Mouse (Mus musculus): ENCODE results near the gene Lsr. TPM values are rescaled to one million over a fixed set of nuclear protein-coding genes. Genes with fewer than 3 reads are reported as not detected.
"Not testable (repeated sequence)": the region's sequence is repeated elsewhere in the genome, so short reads cannot be mapped to it uniquely, and the experiment has no call there.

Gene Lsr
- polyA plus RNA-seq, 1 experiment from 2014 or later = 25.6 TPM

DNA sequence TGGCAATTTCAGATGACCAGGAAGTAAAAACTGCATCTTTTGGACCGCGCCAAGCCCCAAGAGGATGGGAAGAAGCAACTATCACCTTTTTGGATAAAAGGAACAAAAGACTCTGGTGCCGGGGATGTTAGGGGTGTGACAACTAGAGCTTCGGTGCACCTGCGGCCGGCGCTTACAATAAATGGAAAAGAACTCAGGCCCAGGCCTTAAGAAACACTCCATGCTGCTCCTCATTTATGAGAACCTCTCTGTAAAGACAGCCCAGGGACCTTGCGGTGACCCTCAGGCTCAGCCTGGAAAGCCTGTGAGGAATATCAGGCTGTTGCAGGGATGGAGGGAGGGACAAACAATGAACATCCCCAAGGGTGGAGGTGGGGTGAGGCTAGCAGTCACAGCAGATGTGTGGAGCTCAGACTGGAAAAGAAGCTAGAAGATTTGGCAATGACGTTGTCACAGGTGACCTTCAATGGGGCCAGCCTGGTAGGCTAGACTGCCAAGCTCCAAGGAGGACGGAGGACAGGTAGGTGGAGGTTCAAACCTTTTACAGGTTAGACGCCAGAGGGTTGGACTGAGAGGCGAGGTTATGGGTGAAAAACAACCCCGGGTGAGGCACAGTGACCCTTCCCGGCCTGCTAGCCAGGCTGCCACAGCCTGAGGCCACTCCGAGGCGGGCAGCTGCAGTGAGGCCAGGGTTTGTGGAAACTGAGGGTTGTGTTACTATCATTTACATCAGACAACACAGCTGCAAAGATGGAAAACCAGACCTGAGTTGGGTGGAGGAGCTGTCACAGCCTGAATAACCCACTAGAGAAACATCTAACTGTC, 20.6 kb downstream of the Lsr start:
- Histone ChIP-seq H3K27me3 (no peaks in the 10 kb centered on the region), H3K36me3 (peaks cover 60% of the 10 kb centered on the region), H3K27ac (no peak overlapping the region), H3K4me2 (replicated peaks) (no peak overlapping the region), H3K9ac (no peak overlapping the region), H3K9me3 (no peaks in the 10 kb centered on the region), H3K4me3 (no peak overlapping the region), H3K4me1 (peaks cover 9% of the 10 kb centered on the region)
- 92% methylated on average over 16 of the region's 16 CpGs for WGBS
- ATAC-seq (ENCODE audit: insufficient number of reproducible peaks, insufficient read depth, low FRiP score, low TSS enrichment) = no peak

DNA sequence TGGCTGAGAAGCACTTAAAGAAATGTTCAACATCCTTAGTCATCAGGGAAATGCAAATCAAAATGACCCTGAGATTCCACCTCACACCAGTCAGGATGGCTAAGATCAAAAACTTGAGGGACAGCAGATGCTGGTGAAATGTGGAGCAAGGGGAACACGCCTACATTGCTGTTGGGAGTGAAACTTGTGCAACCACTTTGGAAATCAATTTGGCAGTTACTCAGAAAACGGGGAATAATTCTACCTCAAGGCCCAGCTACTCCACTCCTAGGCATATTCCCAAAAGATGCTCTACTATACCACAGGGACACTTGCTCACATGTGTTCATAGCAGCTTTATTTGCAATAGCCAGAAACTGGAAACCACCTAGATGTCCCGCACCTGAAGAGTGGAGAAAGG, 23.4 kb downstream of the Lsr start:
- 80% methylated on average over 3 of the region's 3 CpGs for WGBS
- not testable (repeated sequence) for H3K27me3 ChIP-seq; H3K9me3 ChIP-seq; H3K27ac ChIP-seq; ATAC-seq (ENCODE audit: insufficient number of reproducible peaks, insufficient read depth, low FRiP score, low TSS enrichment); H3K4me3 ChIP-seq; H3K9ac ChIP-seq; H3K4me1 ChIP-seq; H3K4me2 ChIP-seq (replicated peaks)
- H3K36me3 ChIP-seq = peaks cover 73% of the 10 kb centered on the region

DNA sequence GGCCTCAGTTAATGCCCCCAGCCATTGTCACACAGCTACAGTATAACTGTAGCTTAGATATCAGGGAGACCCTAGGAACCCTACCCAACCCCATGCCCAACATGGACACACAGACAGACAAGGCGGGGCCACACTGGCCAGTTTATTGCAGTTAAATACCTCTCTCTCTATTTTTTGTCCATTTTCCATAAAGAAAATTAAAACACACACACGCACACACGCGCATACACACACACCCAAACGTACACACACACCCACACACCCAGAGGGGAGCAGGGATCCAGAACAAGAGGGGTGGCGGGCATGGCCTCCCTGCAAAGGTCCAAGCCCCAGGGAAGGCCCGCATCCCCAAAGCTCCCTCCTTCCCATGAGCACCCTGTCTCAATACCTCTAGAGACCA, 27.4 kb downstream of the Lsr start:
- H3K4me1 ChIP-seq = no peaks in the 10 kb centered on the region
- no peak overlapping the region for H3K4me3 ChIP-seq
- H3K27ac ChIP-seq = no peak overlapping the region
- H3K27me3 ChIP-seq = no peaks in the 10 kb centered on the region
- no peaks in the 10 kb centered on the region for H3K9me3 ChIP-seq
- 93% methylated on average over 7 of the region's 7 CpGs for WGBS
- peaks cover 35% of the 10 kb centered on the region for H3K36me3 ChIP-seq
- H3K4me2 ChIP-seq (replicated peaks) = no peak overlapping the region
- no peak for ATAC-seq (ENCODE audit: insufficient number of reproducible peaks, insufficient read depth, low FRiP score, low TSS enrichment)
- no peak overlapping the region for H3K9ac ChIP-seq

DNA sequence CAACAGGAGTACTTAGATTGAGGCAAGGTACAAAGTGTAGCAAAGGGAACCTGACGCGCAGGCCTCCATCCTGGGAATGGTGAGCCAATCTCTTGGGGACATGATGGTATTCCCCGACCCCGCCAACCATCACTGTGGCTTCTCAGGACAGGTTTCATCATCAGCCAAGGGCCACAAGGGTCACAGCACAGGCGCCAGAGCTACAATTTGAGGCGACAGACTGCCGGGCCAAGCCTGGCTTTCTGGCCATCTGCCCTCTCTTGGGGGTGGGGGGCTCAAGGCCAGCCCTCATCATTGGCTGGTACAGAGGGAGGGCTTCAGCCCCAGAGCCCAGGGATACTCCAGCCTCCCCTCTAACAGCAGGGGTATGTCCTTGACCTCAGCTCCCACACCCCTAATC, 27.8 kb downstream of the Lsr start:
- H3K27ac ChIP-seq; ATAC-seq (ENCODE audit: insufficient number of reproducible peaks, insufficient read depth, low FRiP score, low TSS enrichment); H3K4me1 ChIP-seq; H3K9me3 ChIP-seq; H3K27me3 ChIP-seq; H3K4me2 ChIP-seq (replicated peaks); H3K9ac ChIP-seq; H3K4me3 ChIP-seq: not testable (repeated sequence)
- H3K36me3 ChIP-seq = peaks cover 31% of the 10 kb centered on the region
- 91% methylated on average over 7 of the region's 7 CpGs for WGBS

DNA sequence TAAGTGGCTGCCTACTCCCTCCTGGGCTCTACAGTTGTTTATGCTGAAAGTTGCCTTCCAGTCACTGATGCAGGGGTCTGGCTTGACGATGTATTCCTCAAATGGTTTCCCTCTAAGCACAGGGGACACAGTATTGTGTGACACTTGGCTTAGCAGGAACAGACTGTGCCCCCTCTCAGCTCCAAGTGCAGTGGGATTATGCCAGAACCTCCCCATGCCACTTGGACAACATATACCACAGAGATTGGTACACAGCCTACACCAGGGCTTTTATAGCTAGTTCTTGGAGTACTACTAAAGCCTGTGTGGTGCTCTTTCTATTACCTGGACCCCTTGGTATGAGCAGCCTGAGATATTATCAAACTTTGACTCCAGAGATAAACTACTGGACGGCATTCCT, 28.6 kb downstream of the Lsr start:
- not testable (repeated sequence) for H3K9me3 ChIP-seq; H3K4me3 ChIP-seq; H3K9ac ChIP-seq; ATAC-seq (ENCODE audit: insufficient number of reproducible peaks, insufficient read depth, low FRiP score, low TSS enrichment); H3K4me1 ChIP-seq; H3K27ac ChIP-seq; H3K27me3 ChIP-seq; H3K4me2 ChIP-seq (replicated peaks)
- H3K36me3 ChIP-seq = peaks cover 23% of the 10 kb centered on the region
- 77% methylated on average over 2 of the region's 2 CpGs for WGBS

DNA sequence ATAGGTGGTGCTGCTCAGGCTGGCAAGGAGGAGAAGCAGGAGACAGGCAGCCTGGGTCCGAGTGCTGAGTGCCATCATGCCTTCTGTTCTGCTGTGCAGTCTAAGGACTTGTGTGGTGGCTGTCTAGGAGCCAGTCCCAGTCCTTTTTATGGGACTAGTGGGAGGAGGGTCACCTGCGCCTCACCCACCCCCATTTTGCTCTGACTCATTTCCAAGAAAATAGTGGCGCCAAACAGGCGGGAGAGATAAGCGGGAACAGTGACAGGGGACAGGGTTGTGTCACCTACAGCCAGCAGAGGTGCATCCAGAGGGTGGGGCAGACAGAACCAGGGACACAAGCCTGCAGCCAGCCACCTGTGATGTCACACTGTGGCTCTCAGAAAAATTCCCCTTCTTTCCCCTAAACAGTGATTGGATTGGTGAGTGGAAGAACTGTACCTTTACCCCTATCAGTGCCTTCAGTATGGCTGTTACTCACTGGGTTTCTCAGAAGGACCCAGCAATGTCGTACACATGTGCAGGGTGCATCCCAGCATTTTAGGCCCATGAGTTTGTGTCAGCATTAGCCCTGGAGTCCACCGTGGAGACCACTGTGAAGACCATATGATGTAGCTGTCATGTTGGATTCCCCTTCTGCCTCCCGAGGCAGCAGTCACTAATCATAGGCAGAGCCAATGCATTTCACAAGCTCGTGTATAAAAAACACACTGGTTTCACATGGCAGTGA, 29.2 kb downstream of the Lsr start, which contains the start of gene Hamp:
Gene Hamp (minus strand): TSS at position 124 of the 727 bp plus-strand sequence.
- no peak for ATAC-seq (ENCODE audit: insufficient number of reproducible peaks, insufficient read depth, low FRiP score, low TSS enrichment)
- Histone ChIP-seq H3K27me3 (no peaks in the 10 kb centered on the region), H3K4me1 (no peaks in the 10 kb centered on the region), H3K4me2 (replicated peaks) (no peak within 1 kb of the TSS), H3K9me3 (no peaks in the 10 kb centered on the region), H3K27ac (no peak within 1 kb of the TSS), H3K9ac (no peak within 1 kb of the TSS), H3K4me3 (no peak within 1 kb of the TSS), H3K36me3 (peaks cover 18% of the 10 kb centered on the region)
- WGBS = 69% methylated on average over 9 of the region's 9 CpGs

DNA sequence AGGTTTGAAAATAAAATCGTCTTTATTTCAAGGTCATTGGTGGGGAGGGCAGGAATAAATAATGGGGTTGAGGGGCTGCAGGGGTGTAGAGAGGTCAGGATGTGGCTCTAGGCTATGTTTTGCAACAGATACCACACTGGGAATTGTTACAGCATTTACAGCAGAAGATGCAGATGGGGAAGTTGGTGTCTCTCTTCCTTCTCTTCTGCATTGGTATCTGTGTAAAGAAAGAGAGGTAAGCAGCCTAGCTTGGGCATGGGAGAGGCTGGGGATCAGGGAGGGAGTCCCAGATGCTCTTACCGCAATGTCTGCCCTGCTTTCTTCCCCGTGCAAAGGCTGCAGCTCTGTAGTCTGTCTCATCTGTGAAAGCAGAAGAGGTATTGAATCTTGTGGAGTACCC, 30.9 kb downstream of the Lsr start:
- not testable (repeated sequence) for H3K9me3 ChIP-seq; H3K27me3 ChIP-seq; ATAC-seq (ENCODE audit: insufficient number of reproducible peaks, insufficient read depth, low FRiP score, low TSS enrichment); H3K9ac ChIP-seq; H3K4me2 ChIP-seq (replicated peaks); H3K4me1 ChIP-seq; H3K27ac ChIP-seq; H3K4me3 ChIP-seq
- 51% methylated on average over 3 of the region's 3 CpGs for WGBS
- peaks cover 14% of the 10 kb centered on the region for H3K36me3 ChIP-seq

DNA sequence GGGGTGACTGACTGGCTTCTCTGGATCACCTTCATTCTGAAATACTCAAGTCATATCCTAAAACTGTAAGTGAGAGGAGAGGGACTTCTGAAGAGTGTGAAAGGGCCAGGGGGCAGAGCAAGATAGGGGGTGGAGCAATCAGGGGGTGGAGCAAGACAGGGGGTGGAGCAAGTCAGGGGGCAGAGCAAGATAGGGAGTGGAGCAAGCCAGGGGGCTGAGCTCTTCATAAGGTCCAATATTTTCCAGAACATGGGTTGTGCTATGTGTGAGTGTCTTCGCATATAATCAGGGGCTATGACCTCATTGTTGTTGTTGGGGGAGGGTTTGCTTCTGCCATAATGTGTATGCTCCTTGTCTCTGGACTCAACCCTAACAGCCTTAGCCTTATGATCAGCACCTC, 33.2 kb downstream of the Lsr start:
- H3K27me3 ChIP-seq; H3K4me1 ChIP-seq; H3K9ac ChIP-seq; H3K4me2 ChIP-seq (replicated peaks); H3K27ac ChIP-seq; ATAC-seq (ENCODE audit: insufficient number of reproducible peaks, insufficient read depth, low FRiP score, low TSS enrichment); H3K36me3 ChIP-seq; H3K9me3 ChIP-seq; H3K4me3 ChIP-seq: not testable (repeated sequence)
- WGBS = 65% methylated on average over 1 of the region's 1 CpGs

DNA sequence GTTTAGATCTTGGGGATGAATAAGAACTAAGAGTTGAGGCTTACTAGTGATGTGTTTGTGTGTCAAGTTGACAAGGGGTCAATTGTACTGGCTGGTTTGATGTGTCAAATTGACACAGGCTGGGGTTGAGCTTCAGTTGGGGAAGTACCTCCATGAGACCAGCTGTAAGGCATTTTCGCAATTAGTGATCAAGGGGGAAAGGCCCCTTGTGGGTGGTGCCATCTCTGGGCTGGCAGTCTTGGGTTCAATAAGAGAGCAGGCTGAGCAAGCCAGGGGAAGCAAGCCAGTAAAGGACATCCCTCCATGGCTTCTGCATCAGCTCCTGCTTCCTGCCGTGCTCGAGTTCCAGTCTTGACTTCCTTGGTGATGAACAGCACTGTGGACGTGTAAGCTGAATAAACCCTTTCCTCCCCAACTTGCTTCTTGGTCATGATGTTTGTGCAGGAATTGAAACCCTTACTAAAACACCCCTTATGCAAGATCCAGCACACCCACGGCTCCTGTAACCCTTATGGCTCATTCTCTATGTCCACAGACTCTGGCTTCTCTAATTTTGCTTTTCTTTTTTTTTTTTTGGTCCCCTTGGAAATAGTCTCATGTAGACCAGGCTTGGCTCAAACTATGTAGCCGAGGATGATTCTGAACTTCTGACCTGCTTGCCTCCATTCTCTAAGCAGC, 37.7 kb downstream of the Lsr start:
- not testable (repeated sequence) for H3K4me1 ChIP-seq; H3K36me3 ChIP-seq; ATAC-seq (ENCODE audit: insufficient number of reproducible peaks, insufficient read depth, low FRiP score, low TSS enrichment); H3K27me3 ChIP-seq; H3K4me3 ChIP-seq; H3K4me2 ChIP-seq (replicated peaks); H3K27ac ChIP-seq; H3K9ac ChIP-seq; H3K9me3 ChIP-seq
- 62% methylated on average over 6 of the region's 6 CpGs for WGBS

DNA sequence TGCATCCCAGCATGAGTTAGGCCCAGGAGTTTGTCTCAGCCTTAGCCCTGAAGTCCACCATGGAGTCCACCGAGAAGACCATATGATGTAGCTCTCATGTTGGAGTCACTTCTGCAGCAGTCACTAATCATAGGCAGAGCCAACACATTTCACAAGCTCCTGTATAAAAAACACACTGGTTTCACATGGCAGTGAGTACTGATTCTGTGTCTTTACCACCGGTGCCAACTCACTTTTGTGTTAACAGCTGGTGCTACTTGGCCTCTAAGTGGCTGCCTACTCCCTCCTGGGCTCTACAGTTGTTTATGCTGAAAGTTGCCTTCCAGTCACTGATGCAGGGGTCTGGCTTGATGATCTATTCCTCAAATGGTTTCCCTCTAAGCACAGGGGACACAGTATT, 48.7 kb downstream of the Lsr start, which contains the start of gene Hamp2:
Gene Hamp2 (minus strand): TSS at position 101 of the 400 bp plus-strand sequence.
- H3K9me3 ChIP-seq; H3K4me2 ChIP-seq (replicated peaks); H3K27me3 ChIP-seq; H3K9ac ChIP-seq; H3K27ac ChIP-seq; ATAC-seq (ENCODE audit: insufficient number of reproducible peaks, insufficient read depth, low FRiP score, low TSS enrichment); H3K4me3 ChIP-seq; H3K4me1 ChIP-seq; H3K36me3 ChIP-seq: not testable (repeated sequence)
- 72% methylated on average over 2 of the region's 2 CpGs for WGBS

DNA sequence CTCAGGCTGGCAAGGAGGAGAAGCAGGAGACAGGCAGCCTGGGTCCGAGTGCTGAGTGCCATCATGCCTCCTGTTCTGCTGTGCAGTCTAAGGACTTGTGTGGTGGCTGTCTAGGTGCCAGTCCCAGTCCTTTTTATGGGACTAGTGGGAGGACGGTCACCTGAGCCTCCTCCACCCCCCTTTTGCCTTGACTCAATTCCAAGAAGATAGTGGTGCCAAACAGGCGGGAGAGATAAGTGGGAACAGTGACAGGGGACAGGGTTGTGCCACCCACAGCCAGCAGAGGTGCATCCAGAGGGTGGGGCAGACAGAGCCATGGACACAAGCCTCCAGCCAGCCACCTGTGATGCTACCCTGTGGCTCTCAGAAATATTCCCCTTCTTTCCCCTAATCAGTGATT, 49.2 kb downstream of the Lsr start:
- no peak for ATAC-seq (ENCODE audit: insufficient number of reproducible peaks, insufficient read depth, low FRiP score, low TSS enrichment)

DNA sequence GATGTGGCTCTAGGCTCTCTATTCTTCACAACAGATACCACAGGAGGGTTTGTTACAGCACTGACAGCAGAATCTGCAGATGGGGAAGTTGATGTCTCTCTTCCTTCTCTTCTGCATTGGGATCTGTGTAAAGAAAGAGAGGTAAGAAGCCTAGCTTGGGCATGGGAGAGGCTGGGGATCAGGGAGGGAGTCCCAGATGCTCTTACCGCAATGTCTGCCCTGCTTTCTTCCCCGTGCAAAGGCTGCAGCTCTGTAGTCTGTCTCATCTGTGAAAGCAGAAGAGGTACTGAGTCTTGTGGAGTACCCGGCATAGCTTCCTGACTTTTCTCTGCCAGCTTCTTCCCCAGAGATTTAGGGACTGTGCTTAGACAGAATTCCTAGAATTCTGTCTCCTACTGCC, 50.8 kb downstream of the Lsr start:
- not testable (repeated sequence) for H3K9ac ChIP-seq; H3K36me3 ChIP-seq; H3K4me3 ChIP-seq; H3K4me1 ChIP-seq; H3K27me3 ChIP-seq; ATAC-seq (ENCODE audit: insufficient number of reproducible peaks, insufficient read depth, low FRiP score, low TSS enrichment); H3K27ac ChIP-seq; H3K9me3 ChIP-seq; H3K4me2 ChIP-seq (replicated peaks)
- 42% methylated on average over 3 of the region's 3 CpGs for WGBS

More for the DNA sequence above, 49.2 kb downstream of the Lsr start:
- 68% methylated on average over 3 of the region's 3 CpGs for WGBS
- Histone ChIP-seq H3K9me3 (no peaks in the 10 kb centered on the region), H3K27ac (no peak overlapping the region), H3K36me3 (no peaks in the 10 kb centered on the region), H3K4me3 (no peak overlapping the region), H3K9ac (no peak overlapping the region), H3K4me1 (no peaks in the 10 kb centered on the region), H3K27me3 (no peaks in the 10 kb centered on the region), H3K4me2 (replicated peaks) (no peak overlapping the region)

Data from embryonic facial prominence, embryonic 12.5 days (tissue).